17 mouse cellular contexts compared by ENCODE assay signal in the genomic region with DNA sequence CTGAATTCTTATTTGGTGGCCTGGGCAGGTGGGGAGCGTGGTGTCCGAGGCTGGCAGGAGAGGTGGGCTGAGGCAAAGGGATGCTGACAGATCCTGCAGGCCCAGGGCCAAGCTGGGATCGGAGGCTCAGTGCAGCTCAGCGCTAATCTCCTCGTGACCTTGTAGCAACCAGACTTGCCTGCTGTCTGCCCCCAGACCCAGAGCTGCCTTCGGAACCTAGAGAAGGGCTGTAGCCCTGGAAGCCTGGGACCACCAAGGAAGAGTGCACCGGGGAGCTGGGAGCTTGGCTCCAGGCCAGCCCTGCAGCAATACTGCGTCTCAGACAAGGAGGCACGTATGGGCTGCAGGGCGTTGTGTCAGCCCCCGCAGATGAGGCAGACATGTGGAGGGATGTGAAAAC. TPM values are rescaled to one million over a fixed set of nuclear protein-coding genes. Genes with fewer than 3 reads are reported as not detected.
DNase-seq lines count a peak whose midpoint lies in the region; ATAC-seq and TF ChIP-seq lines count a peak whose summit lies in the region.
"Had no signal": no experiment of that assay in that cellular context is flagged by ENCODE, and none has a peak within 500 bp of the region (broad histone marks: within the 10 kb centered on the region; RNA-seq: fewer than 3 reads in every experiment).

No protein-coding gene starts in this region.

- peaks cover 51% of the 10 kb centered on the region for H3K4me1 ChIP-seq in hindbrain, embryonic 12.5 days
- H3K4me1 ChIP-seq in hindbrain, embryonic 11.5 days (replicated peaks; ENCODE audit: control insufficient read depth, insufficient read depth, low read length): peaks cover 5% of the 10 kb centered on the region; the same call in 1 of the 2 replicates
- H3K4me1 ChIP-seq in cortical plate, adult 2 months (ENCODE audit: control insufficient read depth, insufficient read depth, low read length): peaks cover 9% of the 10 kb centered on the region
- H3K4me1 ChIP-seq in midbrain, embryonic 15.5 days: peaks cover 49% of the 10 kb centered on the region

- H3K4me3 ChIP-seq in hindbrain, embryonic 12.5 days: peak overlapping the region; percentile 66
- H3K4me3 ChIP-seq in hindbrain, embryonic 11.5 days (ENCODE audit: low read depth, low read length): no peak overlapping the region
- peak overlapping the region; percentile 98 for H3K4me3 ChIP-seq in cortical plate, adult 2 months (ENCODE audit: insufficient read depth, low read length)
- peak overlapping the region; percentile 97 for H3K4me3 ChIP-seq in midbrain, embryonic 15.5 days
- H3K4me3 ChIP-seq: liver, embryonic 13.5 days had no signal

- H3K9ac ChIP-seq in hindbrain, embryonic 12.5 days: peak overlapping the region; percentile 59
- H3K9ac ChIP-seq in hindbrain, embryonic 11.5 days (ENCODE audit: low read depth, low read length): no peak overlapping the region
- peak overlapping the region; percentile 98 for H3K9ac ChIP-seq in midbrain, embryonic 15.5 days
- H3K9ac ChIP-seq: liver, embryonic 13.5 days had no signal

- no peak for DNase-seq in hindbrain, embryonic 11.5 days (ENCODE audit: low spot score)
- peak; percentile 49 for DNase-seq in brain, adult 2 months (ENCODE audit: low read depth, low spot score)
- DNase-seq in layer of hippocampus, postnatal 36 days: no peak
- DNase-seq in left cerebral cortex, postnatal 25 days (ENCODE audit: low spot score in 2 of 2): no peak
- no peak for DNase-seq in lung, postnatal 14 days
- DNase-seq: adrenal gland, adult 2 months; kidney, adult 8-10 months; liver, embryonic 13.5 days; spleen, adult 18-20 months had no signal

- TF ChIP-seq POLR2A in cortical plate, adult 2 months (IDR thresholded peaks at IDR 0.05; ENCODE audit: extremely low read depth, insufficient read depth, low read length): 0 out of 2 replicates have a peak, but pooled peaks have one; percentile 13

- H3K4me2 ChIP-seq in hindbrain, embryonic 12.5 days (replicated peaks): peak overlapping the region; percentile 81
- no peak overlapping the region; the same call in 1 of the 2 replicates for H3K4me2 ChIP-seq in hindbrain, embryonic 11.5 days (replicated peaks; ENCODE audit: low read depth, low read length)
- peak overlapping the region; percentile 53 for H3K4me2 ChIP-seq in midbrain, embryonic 15.5 days
- H3K4me2 ChIP-seq: liver, embryonic 13.5 days had no signal

- peaks cover 11% of the 10 kb centered on the region for H3K36me3 ChIP-seq in hindbrain, embryonic 12.5 days
- no peaks in the 10 kb centered on the region for H3K36me3 ChIP-seq in hindbrain, embryonic 11.5 days (ENCODE audit: control insufficient read depth, insufficient read depth, low read length)
- peaks cover 18% of the 10 kb centered on the region for H3K36me3 ChIP-seq in midbrain, embryonic 15.5 days (replicated peaks)
- H3K36me3 ChIP-seq: liver, embryonic 13.5 days had no signal

- no peaks in the 10 kb centered on the region for H3K9me3 ChIP-seq in hindbrain, embryonic 12.5 days (replicated peaks)
- no peaks in the 10 kb centered on the region for H3K9me3 ChIP-seq in hindbrain, embryonic 11.5 days (ENCODE audit: control insufficient read depth, low read length)
- no peaks in the 10 kb centered on the region for H3K9me3 ChIP-seq in midbrain, embryonic 15.5 days
- H3K9me3 ChIP-seq: liver, embryonic 13.5 days had no signal

- peak overlapping the region; percentile 23 for H3K27ac ChIP-seq in hindbrain, embryonic 12.5 days
- no peak overlapping the region for H3K27ac ChIP-seq in hindbrain, embryonic 11.5 days (ENCODE audit: low read depth, low read length)
- H3K27ac ChIP-seq in cortical plate, adult 2 months (ENCODE audit: insufficient read depth, low read length): peak overlapping the region; percentile 58; the same call in 1 of the 2 replicates
- H3K27ac ChIP-seq in midbrain, embryonic 15.5 days: peak overlapping the region; percentile 98
- H3K27ac ChIP-seq: liver, embryonic 13.5 days had no signal

- WGBS in hindbrain, embryonic 12.5 days: 39% methylated on average over 11 of the region's 11 CpGs
- 62% methylated on average over 8 of the region's 11 CpGs for WGBS in hindbrain, embryonic 11.5 days
- WGBS in midbrain, embryonic 15.5 days: 28% methylated on average over 11 of the region's 11 CpGs

- H3K27me3 ChIP-seq in hindbrain, embryonic 12.5 days: peaks cover 43% of the 10 kb centered on the region
- H3K27me3 ChIP-seq in hindbrain, embryonic 11.5 days (ENCODE audit: control insufficient read depth, insufficient read depth, low read length): peaks cover 9% of the 10 kb centered on the region
- H3K27me3 ChIP-seq in midbrain, embryonic 15.5 days (replicated peaks): no peaks in the 10 kb centered on the region

- ATAC-seq in hindbrain, embryonic 12.5 days (ENCODE audit: low FRiP score): no peak
- no peak for ATAC-seq in hindbrain, embryonic 11.5 days (ENCODE audit: low FRiP score)
- no peak for ATAC-seq in midbrain, embryonic 15.5 days (replicated peaks)
- ATAC-seq: Patski had no signal

- intact Hi-C loops in left cerebral cortex, postnatal 25 days (cut with DNase I): no loop called here

- no peak for TF ChIP-seq CTCF in cortical plate, adult 2 months (IDR thresholded peaks at IDR 0.05; ENCODE audit: extremely low read depth, insufficient read depth, low read length)

RNA-seq across cellular contexts. Expression of a gene that starts 2.5 kb away (rescaled TPM):
- 110 and 121 TPM in 2 replicates for polyA plus RNA-seq in hindbrain, embryonic 12.5 days (2016; fragmentation: Nextera tagmentation; extraction: Ambion mirVana)
- 40.1 and 48.8 TPM in 2 replicates for polyA plus RNA-seq in hindbrain, embryonic 11.5 days (2014; fragmentation: Nextera tagmentation; extraction: Ambion mirVana)
- 899 and 943 TPM in 2 replicates for polyA plus RNA-seq in cortical plate, adult 2 months (2012; rRNA removed)
- polyA plus RNA-seq in midbrain, embryonic 15.5 days (2015; fragmentation: Nextera tagmentation; extraction: Ambion mirVana): 405 and 430 TPM in 2 replicates
- 1,000 to 10,000 TPM; 2,432 to 2,476 TPM for total RNA-seq in layer of hippocampus, postnatal 36 days (2021)
- 1,000 to 10,000 TPM; 1,972 to 2,046 TPM for total RNA-seq in left cerebral cortex, postnatal 25 days (2021)

RNA-seq across cellular contexts. Expression of a gene that starts 30.7 kb away (rescaled TPM):
- 122 and 138 TPM in 2 replicates for polyA plus RNA-seq in hindbrain, embryonic 12.5 days (2016; fragmentation: Nextera tagmentation; extraction: Ambion mirVana)
- 122 and 129 TPM in 2 replicates for polyA plus RNA-seq in hindbrain, embryonic 11.5 days (2014; fragmentation: Nextera tagmentation; extraction: Ambion mirVana)
- 396 and 421 TPM in 2 replicates for polyA plus RNA-seq in cortical plate, adult 2 months (2012; rRNA removed)
- polyA plus RNA-seq in midbrain, embryonic 15.5 days (2015; fragmentation: Nextera tagmentation; extraction: Ambion mirVana): 275 and 289 TPM in 2 replicates
- total RNA-seq in layer of hippocampus, postnatal 36 days (2021): 100 to 1,000 TPM; 267 to 288 TPM
- total RNA-seq in left cerebral cortex, postnatal 25 days (2021): 100 to 1,000 TPM; 266 to 283 TPM

RNA-seq across cellular contexts. Expression of a gene that starts 59.0 kb away (rescaled TPM):
- polyA plus RNA-seq in hindbrain, embryonic 12.5 days (2016; fragmentation: Nextera tagmentation; extraction: Ambion mirVana): 9.4 and 13.8 TPM in 2 replicates
- polyA plus RNA-seq in hindbrain, embryonic 11.5 days (2014; fragmentation: Nextera tagmentation; extraction: Ambion mirVana): 4.7 and 6.1 TPM in 2 replicates
- 0.15 TPM in 1 of 2 replicates, not detected in the other for polyA plus RNA-seq in cortical plate, adult 2 months (2012; rRNA removed)
- polyA plus RNA-seq in midbrain, embryonic 15.5 days (2015; fragmentation: Nextera tagmentation; extraction: Ambion mirVana): 5.0 and 6.4 TPM in 2 replicates
- not detected for total RNA-seq in layer of hippocampus, postnatal 36 days (2021)
- not detected for total RNA-seq in left cerebral cortex, postnatal 25 days (2021)
- total RNA-seq: adrenal gland, adult 2 months; heart, adult 8-10 months; heart, postnatal 25 days; layer of hippocampus, postnatal 25 days; megakaryocyte progenitor cell, adult 5-6 weeks had no signal
- polyA plus RNA-seq: adrenal gland, adult 2 months; liver, embryonic 13.5 days; Patski had no signal
